Mouse (Mus musculus): Measurements from ENCODE around the gene Entpd6.

Gene Entpd6

GRCm38 (mm10) chr2:150748854-150749253, at the start of gene Entpd6:
Gene Entpd6 (plus strand): TSS chr2:150749042.
- peak; percentile 95 for DNase-seq

- DNase-seq: no peak
Measured at GRCm38 (mm10) chr2:150712167-150712674, 36.6 kb upstream of the Entpd6 start.

- DNase-seq: no peak
Measured at GRCm38 (mm10) chr2:150735756-150736576, 12.9 kb upstream of the Entpd6 start.

GRCm38 (mm10) chr2:150737881-150738280, 11.0 kb upstream of the Entpd6 start:
- no peak for DNase-seq

- no peak for DNase-seq
Measured at GRCm38 (mm10) chr2:150740145-150740841, 8.5 kb upstream of the Entpd6 start.

GRCm38 (mm10) chr2:150741405-150741804, 7.4 kb upstream of the Entpd6 start:
- DNase-seq: no peak

GRCm38 (mm10) chr2:150745016-150745415, 3.8 kb upstream of the Entpd6 start:
- DNase-seq: no peak

- DNase-seq: peak; percentile 32
Measured at GRCm38 (mm10) chr2:150749283-150749682, 441 bp downstream of the Entpd6 start.

- no peak for DNase-seq
Measured at GRCm38 (mm10) chr2:150750129-150750979, 1.5 kb downstream of the Entpd6 start.

- no peak for DNase-seq
Measured at GRCm38 (mm10) chr2:150755016-150755415, 6.2 kb downstream of the Entpd6 start.

- no peak for DNase-seq
Measured at GRCm38 (mm10) chr2:150761476-150761875, 12.6 kb downstream of the Entpd6 start.

- no peak for DNase-seq
Measured at GRCm38 (mm10) chr2:150765619-150766018, 16.8 kb downstream of the Entpd6 start.

- DNase-seq: peak; percentile 63
Measured at GRCm38 (mm10) chr2:150766083-150766862, 17.4 kb downstream of the Entpd6 start.

GRCm38 (mm10) chr2:150768678-150769077, 19.8 kb downstream of the Entpd6 start:
- DNase-seq: no peak

- DNase-seq: peak; percentile 85
Measured at GRCm38 (mm10) chr2:150770747-150771146, 21.9 kb downstream of the Entpd6 start.

- DNase-seq: no peak
Measured at GRCm38 (mm10) chr2:150771169-150771568, 22.3 kb downstream of the Entpd6 start.

- no peak for DNase-seq
Measured at GRCm38 (mm10) chr2:150771996-150772395, 23.2 kb downstream of the Entpd6 start.

GRCm38 (mm10) chr2:150772466-150773119, 23.8 kb downstream of the Entpd6 start:
- no peak for DNase-seq

GRCm38 (mm10) chr2:150782801-150783200, 34.0 kb downstream of the Entpd6 start:
- DNase-seq: no peak

- peak; percentile 87 for DNase-seq
Measured at GRCm38 (mm10) chr2:150786251-150787180, 37.7 kb downstream of the Entpd6 start, which contains the start of gene Pygb. Gene Pygb (plus strand): TSS chr2:150786735.
